Mouse (Mus musculus) heart, embryonic 11.5 days (tissue): ENCODE results near the gene Acbd3. TPM values are rescaled to one million over a fixed set of nuclear protein-coding genes. Genes with fewer than 3 reads are reported as not detected.
A peak's percentile ranks its signal among the peaks of the same experiment; 100 is the strongest.

Source experiments
- ATAC-seq: fragments of 200-750 bp; cut with Nextera tagmentation; replicated peaks from 2 replicates; pipeline ENCODE4 v1.8.0; 2017; ENCODE audit warnings: moderate library complexity; ENCODE audit not compliant: insufficient number of reproducible peaks, low FRiP score, low TSS enrichment
- H3K27ac ChIP-seq: fragments of 300-500 bp; sonication (generic); 2 replicates; pipeline ENCODE4 v1.5.1; 2014; ENCODE audit warnings: mild to moderate bottlenecking, low read depth, low read length
- H3K27me3 ChIP-seq: fragments of 300-500 bp; sonication (generic); 2 replicates; pipeline ENCODE4 v1.6.1; 2014; ENCODE audit warnings: mild to moderate bottlenecking, low read length, mixed read lengths; ENCODE audit not compliant: control insufficient read depth, insufficient read depth
- H3K36me3 ChIP-seq: fragments of 300-500 bp; sonication (generic); 2 replicates; pipeline ENCODE4 v1.6.1; 2014; ENCODE audit warnings: mild to moderate bottlenecking, low read length, moderate library complexity, mixed read lengths; ENCODE audit not compliant: control insufficient read depth, insufficient read depth
- H3K4me1 ChIP-seq: fragments of 300-500 bp; sonication (generic); 2 replicates; pipeline ENCODE4 v1.6.1; 2014; ENCODE audit warnings: low read length; ENCODE audit not compliant: control insufficient read depth, insufficient read depth
- H3K4me2 ChIP-seq: fragments of 300-500 bp; sonication (generic); 2 replicates; pipeline ENCODE4 v1.6.1; 2014; ENCODE audit warnings: mild to moderate bottlenecking, moderate library complexity
- H3K4me3 ChIP-seq: fragments of 300-500 bp; sonication (generic); 2 replicates; pipeline ENCODE4 v1.5.1; 2014; ENCODE audit warnings: low read depth, low read length
- H3K9ac ChIP-seq: fragments of 300-500 bp; sonication (generic); 2 replicates; pipeline ENCODE4 v1.6.1; 2014; ENCODE audit warnings: mild to moderate bottlenecking, low read depth, low read length, moderate library complexity
- H3K9me3 ChIP-seq: fragments of 300-500 bp; sonication (generic); replicated peaks from 2 replicates; pipeline ENCODE4 v1.6.1; 2016; ENCODE audit warnings: low read length; ENCODE audit not compliant: control insufficient read depth
- WGBS: fragments of 180-500 bp; shearing (Covaris S2); extraction: QIAGEN DNeasy Blood & Tissue Kit; methylation state at CpG from one replicate; pipeline ENCODE4 v1.1.7; 2014; ENCODE audit not compliant: insufficient replicate concordance; 5-methylcytosine and 5-hydroxymethylcytosine counted together
- polyA plus RNA-seq: library from polyadenylated mRNA; unstranded; fragments of >200 nt; fragmentation: Nextera tagmentation; extraction: Ambion mirVana; gene quantifications from 2 replicates; pipeline ENCODE4 v1.2.1, GENCODE M21; 2014

Gene Acbd3
- polyA plus RNA-seq, 1 experiment from 2014 or later: 23.0 TPM

DNA sequence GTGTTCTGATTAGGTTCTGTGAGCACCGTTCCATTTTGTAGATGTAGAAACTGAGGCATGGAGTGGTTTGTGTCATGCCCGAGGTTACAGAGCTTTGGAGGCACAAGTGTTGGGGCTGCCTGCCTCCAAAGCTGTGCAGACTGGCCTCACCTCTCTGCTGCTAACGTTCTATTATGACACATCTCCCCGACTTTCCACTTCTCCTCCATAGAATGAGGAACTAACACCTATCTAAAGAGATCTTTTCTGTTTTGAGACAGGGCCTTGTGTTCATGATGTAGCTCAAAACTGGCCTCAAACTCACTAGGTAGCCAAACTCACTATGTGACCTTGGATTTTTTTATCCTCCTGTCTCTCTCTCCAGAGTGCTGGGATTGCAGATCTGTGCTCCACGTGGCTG lies 7.1 kb upstream of the Acbd3 start:
- H3K36me3 ChIP-seq: no peaks in the 10 kb centered on the region
- no peaks in the 10 kb centered on the region for H3K9me3 ChIP-seq
- no peak overlapping the region for H3K4me3 ChIP-seq
- no peak overlapping the region for H3K9ac ChIP-seq
- no peaks in the 10 kb centered on the region for H3K27me3 ChIP-seq
- no peak overlapping the region for H3K4me2 ChIP-seq
- H3K27ac ChIP-seq: no peak overlapping the region
- WGBS: 69% methylated on average over 5 of the region's 5 CpGs
- ATAC-seq: no peak
- H3K4me1 ChIP-seq: no peaks in the 10 kb centered on the region

DNA sequence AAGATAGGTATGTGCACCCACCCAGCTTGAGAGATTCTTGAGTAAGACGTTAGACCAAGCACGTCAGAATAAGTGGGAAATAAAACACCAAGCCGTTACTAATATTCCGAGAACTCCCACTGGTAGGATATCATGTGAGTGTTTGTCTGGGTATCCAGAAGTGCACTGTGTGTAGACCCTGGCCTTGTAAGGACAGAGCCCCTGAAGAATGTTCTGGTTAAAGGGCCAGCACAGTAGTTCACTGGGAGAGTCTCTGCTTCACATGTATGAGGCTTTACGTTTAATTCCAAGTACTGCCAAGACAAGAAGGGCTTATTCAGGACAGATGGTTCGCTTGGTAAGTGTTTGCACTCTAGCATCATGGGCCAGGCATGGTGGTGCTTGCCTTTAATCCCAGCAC lies 6.4 kb upstream of the Acbd3 start:
- Histone ChIP-seq H3K9ac (no peak overlapping the region), H3K4me1 (no peaks in the 10 kb centered on the region), H3K9me3 (no peaks in the 10 kb centered on the region), H3K36me3 (no peaks in the 10 kb centered on the region), H3K4me3 (no peak overlapping the region), H3K27me3 (no peaks in the 10 kb centered on the region), H3K4me2 (no peak overlapping the region), H3K27ac (no peak overlapping the region)
- 79% methylated on average over 6 of the region's 6 CpGs for WGBS
- ATAC-seq: no peak

DNA sequence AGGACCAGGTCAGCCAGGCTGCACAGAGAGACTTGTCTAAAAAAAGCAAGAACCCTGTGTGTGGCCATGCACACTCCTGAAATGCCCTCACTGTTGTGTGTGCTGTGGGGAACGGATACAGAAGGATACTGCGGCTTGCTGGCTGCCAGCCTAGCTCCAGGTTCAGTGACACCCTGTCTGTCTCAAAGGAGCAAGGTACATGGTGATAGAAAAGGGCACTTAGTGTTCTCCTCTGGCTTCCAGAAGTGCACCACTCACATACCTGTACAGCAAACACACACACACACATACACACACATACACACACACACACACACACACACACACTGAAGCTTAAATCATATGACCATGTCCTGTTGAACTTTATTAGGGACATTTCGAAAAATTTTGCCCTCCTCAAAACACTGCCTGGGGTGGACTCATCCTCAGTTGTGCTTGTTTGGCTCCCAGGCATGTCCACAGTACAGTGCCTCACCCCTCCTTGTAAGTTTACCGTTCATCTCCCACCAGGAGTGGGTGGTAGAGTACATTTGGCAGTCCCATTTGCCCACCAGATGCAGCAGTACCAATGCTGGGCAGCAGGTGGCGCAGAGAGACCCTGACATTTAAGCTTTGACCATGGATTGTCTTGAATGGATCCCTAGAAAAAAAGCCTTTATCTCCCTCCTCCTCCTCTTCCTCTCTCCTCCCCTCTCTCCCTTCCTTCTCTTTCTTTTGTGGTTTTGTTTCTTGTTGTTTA lies 5.7 kb upstream of the Acbd3 start:
- no peaks in the 10 kb centered on the region for H3K27me3 ChIP-seq
- H3K4me3 ChIP-seq: no peak overlapping the region
- no peak for ATAC-seq
- 37% methylated on average over 5 of the region's 5 CpGs for WGBS
- no peak overlapping the region for H3K9ac ChIP-seq
- no peaks in the 10 kb centered on the region for H3K9me3 ChIP-seq
- H3K36me3 ChIP-seq: no peaks in the 10 kb centered on the region
- no peak overlapping the region for H3K4me2 ChIP-seq
- H3K27ac ChIP-seq: no peak overlapping the region
- H3K4me1 ChIP-seq: no peaks in the 10 kb centered on the region

DNA sequence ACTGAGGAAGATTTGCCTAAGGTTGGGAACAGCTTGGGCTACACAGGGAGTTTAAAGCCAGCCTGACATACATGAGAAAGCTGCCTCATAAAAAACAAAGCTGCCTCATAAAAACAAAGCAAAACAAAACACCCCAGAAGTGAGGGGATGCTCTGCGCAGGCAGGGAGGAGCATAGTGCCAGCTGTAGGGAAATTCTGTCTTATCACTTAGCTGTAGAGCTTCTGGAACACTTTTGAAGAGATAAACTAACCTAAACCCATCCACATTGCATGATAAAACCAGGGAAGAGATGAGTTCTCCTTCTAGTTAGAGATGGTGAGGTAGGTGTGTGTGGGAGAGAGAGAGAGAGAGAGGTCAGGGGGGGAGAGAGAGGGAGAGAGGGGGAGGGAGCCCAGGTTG lies 3.2 kb upstream of the Acbd3 start:
- Histone ChIP-seq H3K27me3 (no peaks in the 10 kb centered on the region), H3K36me3 (no peaks in the 10 kb centered on the region), H3K9ac (no peak overlapping the region), H3K9me3 (no peaks in the 10 kb centered on the region), H3K27ac (no peak overlapping the region), H3K4me1 (peaks cover 3% of the 10 kb centered on the region; the same call in 1 of the 2 replicates), H3K4me2 (no peak overlapping the region), H3K4me3 (no peak overlapping the region)
- no peak for ATAC-seq
- 59% methylated on average over 1 of the region's 1 CpGs for WGBS

DNA sequence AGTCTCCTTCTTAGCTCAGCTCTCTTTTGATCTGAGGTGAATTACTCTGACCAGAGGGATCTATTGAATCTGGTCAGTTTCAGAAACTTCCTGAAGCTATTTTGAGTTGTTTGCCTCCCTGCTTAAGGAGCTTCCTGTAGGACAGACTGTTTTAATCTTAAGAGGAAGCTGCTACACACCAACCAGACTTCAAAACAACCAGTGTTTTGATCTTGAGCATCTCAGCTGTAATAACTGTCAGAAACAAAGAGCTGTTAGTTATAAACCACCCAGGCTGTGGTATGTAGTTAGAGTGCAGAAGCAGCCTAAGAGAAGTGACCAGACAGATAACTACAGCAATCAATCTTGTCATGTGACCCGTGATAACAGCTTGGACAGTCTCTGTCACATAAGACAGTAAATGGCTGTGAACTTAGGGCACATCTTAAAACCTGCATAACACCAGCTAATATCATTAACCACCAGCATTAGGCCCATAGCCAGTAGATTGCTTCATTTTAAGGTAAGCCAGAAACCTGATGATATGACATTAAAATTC lies 2.1 kb upstream of the Acbd3 start:
- no peak overlapping the region for H3K4me2 ChIP-seq
- no peak overlapping the region for H3K27ac ChIP-seq
- H3K27me3 ChIP-seq: no peaks in the 10 kb centered on the region
- no peaks in the 10 kb centered on the region for H3K9me3 ChIP-seq
- H3K36me3 ChIP-seq: no peaks in the 10 kb centered on the region
- WGBS: 45% methylated on average over 1 of the region's 1 CpGs
- no peak overlapping the region for H3K4me3 ChIP-seq
- H3K9ac ChIP-seq: no peak overlapping the region
- no peak for ATAC-seq
- H3K4me1 ChIP-seq: peaks cover 9% of the 10 kb centered on the region; the same call in 1 of the 2 replicates

DNA sequence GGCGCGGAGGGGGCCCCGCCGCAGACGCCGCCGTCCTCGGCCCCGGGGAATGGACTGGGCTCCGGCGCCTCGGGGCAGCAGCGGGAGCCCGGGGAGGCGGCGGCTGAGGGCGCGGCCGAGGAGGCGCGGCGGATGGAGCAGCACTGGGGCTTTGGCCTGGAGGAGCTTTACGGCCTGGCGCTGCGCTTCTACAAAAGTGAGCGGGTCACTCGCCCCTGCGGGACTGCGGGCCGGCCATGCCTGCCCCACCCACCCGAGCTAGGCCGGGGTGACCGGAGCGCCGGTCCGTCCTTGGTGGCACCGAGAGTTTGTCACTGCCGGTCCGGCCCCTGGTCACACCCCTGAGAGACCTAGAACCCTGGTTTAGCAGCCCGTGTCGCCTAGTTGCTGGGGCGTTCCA lies 340 bp downstream of the Acbd3 start:
- H3K9me3 ChIP-seq: no peaks in the 10 kb centered on the region
- ATAC-seq: peak; percentile 75

DNA sequence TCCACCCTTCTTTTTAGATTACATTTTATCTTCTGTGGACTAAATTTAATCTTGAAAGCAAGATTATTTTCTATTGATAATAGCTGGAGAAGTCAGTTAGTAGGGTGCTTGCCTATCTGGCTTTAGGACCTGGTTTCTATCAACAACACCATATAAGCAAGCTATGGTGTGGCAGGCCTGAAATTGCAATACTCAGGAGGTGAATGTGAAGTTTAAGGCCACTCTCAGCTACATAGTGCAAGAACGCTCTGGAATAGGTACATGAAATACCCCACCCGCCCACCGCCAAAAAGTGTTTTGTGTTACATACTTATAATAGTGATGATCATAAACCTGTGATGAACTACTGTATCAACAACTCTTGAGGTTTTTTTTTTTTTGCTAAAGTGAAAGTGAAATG lies 3.4 kb downstream of the Acbd3 start:
- WGBS: 87% methylated on average over 3 of the region's 3 CpGs
- Histone ChIP-seq H3K9me3 (no peaks in the 10 kb centered on the region), H3K36me3 (peaks cover 1% of the 10 kb centered on the region), H3K27ac (no peak overlapping the region), H3K4me1 (peaks cover 9% of the 10 kb centered on the region), H3K4me2 (no peak overlapping the region), H3K9ac (no peak overlapping the region), H3K4me3 (no peak overlapping the region), H3K27me3 (no peaks in the 10 kb centered on the region)
- ATAC-seq: no peak

More for the DNA sequence above, 340 bp downstream of the Acbd3 start:
- peak overlapping the region; percentile 97 for H3K4me3 ChIP-seq
- H3K4me1 ChIP-seq: peaks cover 9% of the 10 kb centered on the region
- no peaks in the 10 kb centered on the region for H3K36me3 ChIP-seq
- H3K9ac ChIP-seq: peak overlapping the region; percentile 95
- peak overlapping the region; percentile 89 for H3K27ac ChIP-seq
- under 1% methylated on average over 36 of the region's 42 CpGs for WGBS
- H3K27me3 ChIP-seq: no peaks in the 10 kb centered on the region
- H3K4me2 ChIP-seq: peak overlapping the region; percentile 83

DNA sequence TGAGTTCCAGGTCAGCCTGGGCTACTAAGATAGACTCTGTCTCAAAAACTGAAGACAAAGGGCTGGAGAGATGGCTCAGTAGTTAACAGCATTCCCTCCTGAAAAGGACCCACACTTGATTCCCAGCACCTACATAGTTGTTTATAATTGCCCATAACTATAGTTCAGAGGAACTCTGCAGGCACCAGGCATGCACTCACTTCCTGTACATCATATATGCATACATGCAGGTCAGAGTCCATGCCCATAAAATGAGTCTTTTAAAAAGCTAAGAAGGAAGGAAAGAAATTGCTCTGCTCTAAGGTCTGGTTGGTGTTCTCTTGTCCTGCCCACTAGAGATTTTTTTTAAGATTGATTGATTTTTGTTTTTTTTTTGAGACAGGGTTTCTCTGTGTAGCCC lies 22.0 kb downstream of the Acbd3 start:
- Histone ChIP-seq H3K27ac (no peak overlapping the region), H3K36me3 (peaks cover 43% of the 10 kb centered on the region), H3K4me1 (no peaks in the 10 kb centered on the region), H3K9me3 (no peaks in the 10 kb centered on the region), H3K4me2 (no peak overlapping the region), H3K9ac (no peak overlapping the region), H3K27me3 (no peaks in the 10 kb centered on the region), H3K4me3 (no peak overlapping the region)
- no peak for ATAC-seq

DNA sequence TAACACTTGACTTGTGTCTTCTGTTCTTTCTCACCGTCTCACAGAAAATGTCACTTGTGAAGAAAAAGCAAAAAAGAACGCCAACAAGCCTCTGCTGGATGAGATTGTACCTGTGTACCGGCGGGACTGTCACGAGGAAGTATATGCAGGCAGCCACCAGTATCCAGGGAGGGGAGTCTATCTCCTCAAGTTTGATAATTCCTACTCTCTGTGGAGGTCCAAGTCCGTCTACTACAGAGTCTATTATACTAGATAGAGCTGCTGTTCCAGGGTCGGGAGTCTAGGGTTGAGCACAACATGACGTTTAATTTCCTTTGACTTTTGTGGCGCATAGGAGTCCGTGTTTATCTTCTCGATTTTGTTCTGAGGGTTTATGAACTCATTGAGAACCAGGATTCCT lies 26.3 kb downstream of the Acbd3 start:
- Histone ChIP-seq H3K36me3 (peaks cover 27% of the 10 kb centered on the region), H3K4me3 (no peak overlapping the region), H3K27ac (no peak overlapping the region), H3K4me2 (no peak overlapping the region), H3K27me3 (no peaks in the 10 kb centered on the region), H3K9me3 (no peaks in the 10 kb centered on the region), H3K4me1 (no peaks in the 10 kb centered on the region), H3K9ac (no peak overlapping the region)
- no peak for ATAC-seq
- WGBS: 90% methylated on average over 11 of the region's 11 CpGs
